ENCODE assay signal across 9 mouse cellular contexts in genomic region chr9:106475046-106475445, GRCm38 (mm10). TPM values are rescaled to one million over a fixed set of nuclear protein-coding genes. Genes with fewer than 3 reads are reported as not detected.
DNase-seq lines count a peak whose midpoint lies in the region; ATAC-seq and TF ChIP-seq lines count a peak whose summit lies in the region.
"Had no signal": no experiment of that assay in that cellular context is flagged by ENCODE, and none has a peak within 500 bp of the region (broad histone marks: within the 10 kb centered on the region; RNA-seq: fewer than 3 reads in every experiment).

No protein-coding gene starts in this region.

- no peak overlapping the region for H3K27ac ChIP-seq in forebrain, embryonic 11.5 days (ENCODE audit: low read depth, low read length)
- no peak overlapping the region for H3K27ac ChIP-seq in forebrain, embryonic 16.5 days (ENCODE audit: low read length)

- ATAC-seq in forebrain, embryonic 11.5 days (replicated peaks; ENCODE audit: low FRiP score) = no peak
- no peak for ATAC-seq in forebrain, embryonic 16.5 days

- no peaks in the 10 kb centered on the region for H3K36me3 ChIP-seq in forebrain, embryonic 11.5 days (ENCODE audit: control insufficient read depth, insufficient read depth, low read length)
- H3K36me3 ChIP-seq in forebrain, embryonic 16.5 days (ENCODE audit: control insufficient read depth, insufficient read depth) = no peaks in the 10 kb centered on the region
- no peaks in the 10 kb centered on the region for H3K36me3 ChIP-seq in myocyte (ENCODE audit: control insufficient read depth, insufficient read depth)

- peaks cover 17% of the 10 kb centered on the region for H3K4me1 ChIP-seq in forebrain, embryonic 11.5 days (replicated peaks; ENCODE audit: control insufficient read depth, insufficient read depth, low read length)
- peaks cover 20% of the 10 kb centered on the region for H3K4me1 ChIP-seq in forebrain, embryonic 16.5 days (replicated peaks; ENCODE audit: control insufficient read depth, insufficient read depth, low read length)

- no peak overlapping the region for H3K4me3 ChIP-seq in forebrain, embryonic 11.5 days (ENCODE audit: low read depth, low read length)
- no peak overlapping the region for H3K4me3 ChIP-seq in forebrain, embryonic 16.5 days (replicated peaks; ENCODE audit: low read length)
- peak overlapping the region; percentile 54 for H3K4me3 ChIP-seq in myocyte

- intact Hi-C loops in heart, postnatal 14 days (cut with DNase I) = loop anchor here (2.0 to 5.0 kb wide), 3 partner anchors 46 to 168 kb away; partner anchors contain the start of genes Dusp7 and Rpl29

- 67% methylated on average over 7 of the region's 7 CpGs for WGBS in forebrain, embryonic 11.5 days
- WGBS in forebrain, embryonic 16.5 days = 69% methylated on average over 7 of the region's 7 CpGs

- no peak for DNase-seq in forebrain, embryonic 11.5 days (ENCODE audit: low spot score)
- DNase-seq in ovary, postnatal 36 days (ENCODE audit: low spot score) = peak; percentile 25
- no peak for DNase-seq in ovary, adult 18-20 months (ENCODE audit: low spot score)
- DNase-seq in cerebellum, adult 8-10 months = peak; percentile 40
- DNase-seq in heart, postnatal 14 days = peak; percentile 48 to 56
- DNase-seq in embryo, embryonic 9.5 days (ENCODE audit: extremely low spot score) = no peak

- H3K4me2 ChIP-seq in forebrain, embryonic 11.5 days (ENCODE audit: low read depth, low read length, severe bottlenecking) = no peak overlapping the region
- H3K4me2 ChIP-seq in forebrain, embryonic 16.5 days (ENCODE audit: low read length) = no peak overlapping the region
- H3K4me2 ChIP-seq in myocyte (ENCODE audit: low read depth) = peak overlapping the region; percentile 98

- TF ChIP-seq POLR2A in myocyte (IDR thresholded peaks at IDR 0.05; ENCODE audit: insufficient read length, low read depth) = peak; percentile 46

- H3ac ChIP-seq in myocyte (ENCODE audit: control insufficient read depth, insufficient read length) = no peak overlapping the region

- no peaks in the 10 kb centered on the region for H3K27me3 ChIP-seq in forebrain, embryonic 11.5 days (ENCODE audit: control insufficient read depth, insufficient read depth, low read length)
- H3K27me3 ChIP-seq in forebrain, embryonic 16.5 days (replicated peaks; ENCODE audit: control insufficient read depth, insufficient read depth, low read length) = no peaks in the 10 kb centered on the region
- H3K27me3 ChIP-seq in myocyte (ENCODE audit: control insufficient read depth, insufficient read depth, insufficient read length) = no peaks in the 10 kb centered on the region

- no peaks in the 10 kb centered on the region for H3K9me3 ChIP-seq in forebrain, embryonic 11.5 days (ENCODE audit: control insufficient read depth, low read length)
- no peaks in the 10 kb centered on the region for H3K9me3 ChIP-seq in forebrain, embryonic 16.5 days (ENCODE audit: control insufficient read depth, low read length)

- 0 out of 2 replicates have a peak overlapping the region, but pooled peaks have one; percentile 27 for H3K9ac ChIP-seq in forebrain, embryonic 11.5 days (ENCODE audit: low read length)
- no peak overlapping the region for H3K9ac ChIP-seq in forebrain, embryonic 16.5 days (replicated peaks; ENCODE audit: low read depth, low read length)

- peaks cover 8% of the 10 kb centered on the region for H3K79me2 ChIP-seq in myocyte (ENCODE audit: control insufficient read depth, insufficient read depth)

TF ChIP-seq in myocyte, 11 proteins besides CTCF, POLR2A, EP300 and RAD21:
- no peak for TF ChIP-seq REST (IDR thresholded peaks at IDR 0.05; ENCODE audit: insufficient read depth, insufficient read length)
- TF ChIP-seq MYOG (IDR thresholded peaks at IDR 0.05; ENCODE audit: control insufficient read depth in 1 of 3, insufficient read depth in 1 of 3, insufficient read length in 2 of 3, low read depth in 2 of 3) = peak in 1 of 3 experiments; percentile 46
- peak in 2 of 3 experiments; percentile 20 to 59 for TF ChIP-seq MYOD1 (IDR thresholded peaks at IDR 0.05; ENCODE audit: control insufficient read depth in 1 of 3, insufficient read length in 2 of 3, low read depth in 2 of 3)

RNA-seq across cellular contexts. Expression of gene Rrp9, which starts 0.7 kb away (rescaled TPM):
- 56.5 and 63.7 TPM in 2 replicates for polyA plus RNA-seq in forebrain, embryonic 11.5 days (2014; fragmentation: Nextera tagmentation; extraction: Ambion mirVana)
- 53.6 and 62.5 TPM in 2 replicates for polyA plus RNA-seq in forebrain, embryonic 16.5 days (2015; fragmentation: Nextera tagmentation; extraction: Ambion mirVana)
- 10 to 100 TPM; 19.3 to 20.3 TPM for total RNA-seq in heart, postnatal 14 days (2021)
- 69.4 TPM for polyA plus RNA-seq in myocyte (2012; fragmentation: generic; extraction: Trizol)

RNA-seq across cellular contexts. Expression of gene Parp3, which starts 1.7 kb away (rescaled TPM):
- 1.2 TPM in 2 replicates for polyA plus RNA-seq in forebrain, embryonic 11.5 days (2014; fragmentation: Nextera tagmentation; extraction: Ambion mirVana)
- polyA plus RNA-seq in forebrain, embryonic 16.5 days (2015; fragmentation: Nextera tagmentation; extraction: Ambion mirVana) = 0.55 and 0.70 TPM in 2 replicates
- total RNA-seq in heart, postnatal 14 days (2021) = 10 to 100 TPM; 18.1 to 19.0 TPM
- 66.1 TPM for polyA plus RNA-seq in myocyte (2012; fragmentation: generic; extraction: Trizol)

RNA-seq across cellular contexts. Expression of gene Gpr62, which starts 9.3 kb away (rescaled TPM):
- 0.19 and 0.71 TPM in 2 replicates for polyA plus RNA-seq in forebrain, embryonic 11.5 days (2014; fragmentation: Nextera tagmentation; extraction: Ambion mirVana)
- polyA plus RNA-seq in forebrain, embryonic 16.5 days (2015; fragmentation: Nextera tagmentation; extraction: Ambion mirVana) = 0.48 and 0.72 TPM in 2 replicates
- under 1 TPM in 1 of 2 experiments, not detected in 1; 0.10 TPM for total RNA-seq in heart, postnatal 14 days (2021)
- 0.46 TPM for polyA plus RNA-seq in myocyte (2012; fragmentation: generic; extraction: Trizol)

RNA-seq across cellular contexts. Expression of gene Pcbp4, which starts 22.0 kb away (rescaled TPM):
- polyA plus RNA-seq in forebrain, embryonic 11.5 days (2014; fragmentation: Nextera tagmentation; extraction: Ambion mirVana) = 300 and 309 TPM in 2 replicates
- polyA plus RNA-seq in forebrain, embryonic 16.5 days (2015; fragmentation: Nextera tagmentation; extraction: Ambion mirVana) = 221 and 249 TPM in 2 replicates
- total RNA-seq in heart, postnatal 14 days (2021) = 10 to 100 TPM; 62.4 to 68.8 TPM
- polyA plus RNA-seq in myocyte (2012; fragmentation: generic; extraction: Trizol) = 274 TPM

RNA-seq across cellular contexts. Expression of gene Iqcf1, which starts 24.7 kb away (rescaled TPM):
- not detected in 2 replicates for polyA plus RNA-seq in forebrain, embryonic 11.5 days (2014; fragmentation: Nextera tagmentation; extraction: Ambion mirVana)
- not detected in 2 replicates for polyA plus RNA-seq in forebrain, embryonic 16.5 days (2015; fragmentation: Nextera tagmentation; extraction: Ambion mirVana)
- total RNA-seq in heart, postnatal 14 days (2021) = not detected
- polyA plus RNA-seq in myocyte (2012; fragmentation: generic; extraction: Trizol) = not detected
- polyA plus RNA-seq: liver, embryonic 16.5 days had no signal

Comparison
In these comparisons a context has a peak if more than half of its experiments do, and no peak if none do; other contexts are left out.
1. DNase-seq: peak in ovary, postnatal 36 days (single experiment), cerebellum, adult 8-10 months (single experiment) and heart, postnatal 14 days (2 of 2); none in forebrain, embryonic 11.5 days (single experiment), ovary, adult 18-20 months (single experiment) and embryo, embryonic 9.5 days (single experiment).
2. RNA of gene Parp3, which starts 1.7 kb away (polyA plus RNA-seq): 66.1 TPM in myocyte (single experiment); 1.2 TPM in forebrain, embryonic 11.5 days and 0.55 to 0.70 TPM in forebrain, embryonic 16.5 days; every median in the first group is over 10 times any median in the second.